Mouse (Mus musculus) brain, embryonic 14.5 days (tissue): ENCODE results near the gene Siae.

Source experiments
- CTCF ChIP-seq: fragments of 200-500 bp; IDR thresholded peaks from 2 replicates; pipeline ENCODE4 v1.5.1; 2012; ENCODE audit warnings: inconsistent platforms, mild to moderate bottlenecking, moderate library complexity, borderline replicate concordance; ENCODE audit not compliant: insufficient read depth, insufficient read length; ENCODE audit errors: extremely low read depth
- POLR2A ChIP-seq: fragments of 200-500 bp; IDR thresholded peaks from 2 replicates; pipeline ENCODE4 v1.6.1; 2012; ENCODE audit warnings: mild to moderate bottlenecking, inconsistent platforms, borderline replicate concordance; ENCODE audit not compliant: poor library complexity, insufficient read depth, insufficient read length, severe bottlenecking; ENCODE audit errors: extremely low read depth

DNA sequence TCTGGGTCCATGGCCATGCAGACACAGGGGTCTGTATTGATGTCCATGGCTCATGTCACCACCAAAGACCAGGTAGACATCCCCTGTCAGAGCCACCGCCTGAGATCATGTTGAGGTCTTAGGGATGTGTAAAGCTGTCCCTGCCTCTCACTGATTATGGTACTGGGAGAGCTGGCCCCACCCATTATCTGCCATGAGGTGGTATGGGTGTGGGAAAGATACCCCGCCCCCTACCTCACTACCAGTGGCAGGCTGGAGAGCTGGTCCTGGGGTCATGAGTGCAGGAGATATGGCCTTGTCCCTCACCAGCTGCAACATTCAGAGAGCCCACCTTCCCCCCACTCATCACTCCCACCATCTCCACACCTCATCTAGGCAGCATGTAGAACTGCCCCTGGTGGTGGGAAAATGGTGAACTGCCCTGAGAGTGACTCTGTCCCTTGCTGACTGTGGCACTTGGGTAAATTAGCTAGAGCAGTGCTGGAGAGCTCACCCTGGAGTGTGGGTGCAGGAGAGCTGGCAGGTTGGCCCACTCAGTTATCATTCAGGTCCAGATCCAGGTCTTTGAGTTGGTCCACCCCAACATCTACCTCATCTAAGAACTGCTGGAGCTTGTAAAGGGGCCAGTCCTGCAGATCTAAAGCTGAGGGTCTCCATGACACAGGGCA is 45.2 kb downstream of the Siae start:
- TF ChIP-seq CTCF (no peak), POLR2A (no peak)
